Mouse (Mus musculus): ENCODE measurements around the gene Carns1. TPM values are rescaled to one million over a fixed set of nuclear protein-coding genes. Genes with fewer than 3 reads are reported as not detected.

Gene Carns1
- polyA plus RNA-seq, 1 experiment from 2014 or later, result 3.3 TPM

- DNase-seq (ENCODE audit: low spot score) (no peak), ATAC-seq (ENCODE audit: low FRiP score) (no peak)
- 96% methylated on average over 8 of the region's 8 CpGs for WGBS
- no peak overlapping the region for H3K9ac ChIP-seq (ENCODE audit: low read depth, low read length)
- H3K4me2 ChIP-seq (replicated peaks; ENCODE audit: low read depth, low read length), result no peak overlapping the region
- H3K27ac ChIP-seq (ENCODE audit: low read depth, low read length), result no peak overlapping the region
- no peak overlapping the region for H3K4me3 ChIP-seq (ENCODE audit: low read depth, low read length)
- peaks cover 10% of the 10 kb centered on the region; the same call in 1 of the 2 replicates for H3K36me3 ChIP-seq (ENCODE audit: control insufficient read depth, insufficient read depth, low read length)
- no peaks in the 10 kb centered on the region for H3K27me3 ChIP-seq (ENCODE audit: control insufficient read depth, insufficient read depth, low read length)
- no peaks in the 10 kb centered on the region for H3K9me3 ChIP-seq (ENCODE audit: control insufficient read depth, low read length)
- peaks cover 5% of the 10 kb centered on the region; the same call in 1 of the 2 replicates for H3K4me1 ChIP-seq (replicated peaks; ENCODE audit: control insufficient read depth, insufficient read depth, low read length)
Observed at GRCm38 (mm10) chr19:4159049-4159448, 16.2 kb downstream of the Carns1 start.

GRCm38 (mm10) chr19:4156771-4157170, 18.5 kb downstream of the Carns1 start:
- H3K4me3 ChIP-seq (ENCODE audit: low read depth, low read length), result no peak overlapping the region

GRCm38 (mm10) chr19:4156073-4156579, 19.2 kb downstream of the Carns1 start:
- Histone ChIP-seq H3K4me2 (replicated peaks; ENCODE audit: low read depth, low read length) (no peak overlapping the region), H3K9ac (ENCODE audit: low read depth, low read length) (no peak overlapping the region), H3K9me3 (ENCODE audit: control insufficient read depth, low read length) (no peaks in the 10 kb centered on the region), H3K27ac (ENCODE audit: low read depth, low read length) (peak overlapping the region; percentile 58; the same call in 1 of the 2 replicates), H3K36me3 (ENCODE audit: control insufficient read depth, insufficient read depth, low read length) (peaks cover 10% of the 10 kb centered on the region; the same call in 1 of the 2 replicates), H3K4me3 (ENCODE audit: low read depth, low read length) (no peak overlapping the region), H3K4me1 (replicated peaks; ENCODE audit: control insufficient read depth, insufficient read depth, low read length) (no peaks in the 10 kb centered on the region), H3K27me3 (ENCODE audit: control insufficient read depth, insufficient read depth, low read length) (no peaks in the 10 kb centered on the region)
- ATAC-seq (ENCODE audit: low FRiP score) (no peak), DNase-seq (ENCODE audit: low spot score) (no peak)
- 71% methylated on average over 20 of the region's 20 CpGs for WGBS

More at GRCm38 (mm10) chr19:4156771-4157170, 18.5 kb downstream of the Carns1 start:
- no peak for DNase-seq (ENCODE audit: low spot score)
- peaks cover 10% of the 10 kb centered on the region; the same call in 1 of the 2 replicates for H3K36me3 ChIP-seq (ENCODE audit: control insufficient read depth, insufficient read depth, low read length)
- ATAC-seq (ENCODE audit: low FRiP score), result no peak
- H3K4me2 ChIP-seq (replicated peaks; ENCODE audit: low read depth, low read length), result no peak overlapping the region
- H3K9ac ChIP-seq (ENCODE audit: low read depth, low read length), result no peak overlapping the region
- H3K27me3 ChIP-seq (ENCODE audit: control insufficient read depth, insufficient read depth, low read length), result no peaks in the 10 kb centered on the region
- H3K9me3 ChIP-seq (ENCODE audit: control insufficient read depth, low read length), result no peaks in the 10 kb centered on the region
- H3K4me1 ChIP-seq (replicated peaks; ENCODE audit: control insufficient read depth, insufficient read depth, low read length), result no peaks in the 10 kb centered on the region
- 94% methylated on average over 12 of the region's 12 CpGs for WGBS
- no peak overlapping the region for H3K27ac ChIP-seq (ENCODE audit: low read depth, low read length)

- DNase-seq (ENCODE audit: low spot score) (no peak), ATAC-seq (ENCODE audit: low FRiP score) (0 out of 2 replicates have a peak, but pooled peaks have one; percentile 5)
- no peaks in the 10 kb centered on the region for H3K27me3 ChIP-seq (ENCODE audit: control insufficient read depth, insufficient read depth, low read length)
- no peaks in the 10 kb centered on the region for H3K4me1 ChIP-seq (replicated peaks; ENCODE audit: control insufficient read depth, insufficient read depth, low read length)
- H3K27ac ChIP-seq (ENCODE audit: low read depth, low read length), result peak overlapping the region; percentile 58; the same call in 1 of the 2 replicates
- 0 out of 2 replicates have a peak, but pooled peaks cover 6% of the 10 kb centered on the region for H3K36me3 ChIP-seq (ENCODE audit: control insufficient read depth, insufficient read depth, low read length)
- no peaks in the 10 kb centered on the region for H3K9me3 ChIP-seq (ENCODE audit: control insufficient read depth, low read length)
- H3K9ac ChIP-seq (ENCODE audit: low read depth, low read length), result no peak overlapping the region
- WGBS, result 70% methylated on average over 6 of the region's 6 CpGs
- no peak overlapping the region for H3K4me3 ChIP-seq (ENCODE audit: low read depth, low read length)
- no peak overlapping the region for H3K4me2 ChIP-seq (replicated peaks; ENCODE audit: low read depth, low read length)
Observed at GRCm38 (mm10) chr19:4155223-4156072, 19.8 kb downstream of the Carns1 start.

GRCm38 (mm10) chr19:4154437-4155222, 20.6 kb downstream of the Carns1 start:
- 0 out of 2 replicates have a peak, but pooled peaks cover 8% of the 10 kb centered on the region for H3K36me3 ChIP-seq (ENCODE audit: control insufficient read depth, insufficient read depth, low read length)
- ATAC-seq (ENCODE audit: low FRiP score) (no peak), DNase-seq (ENCODE audit: low spot score) (no peak)
- 82% methylated on average over 13 of the region's 13 CpGs for WGBS
- no peaks in the 10 kb centered on the region for H3K4me1 ChIP-seq (replicated peaks; ENCODE audit: control insufficient read depth, insufficient read depth, low read length)
- no peak overlapping the region for H3K4me2 ChIP-seq (replicated peaks; ENCODE audit: low read depth, low read length)
- no peak overlapping the region for H3K4me3 ChIP-seq (ENCODE audit: low read depth, low read length)
- no peak overlapping the region for H3K27ac ChIP-seq (ENCODE audit: low read depth, low read length)
- H3K9me3 ChIP-seq (ENCODE audit: control insufficient read depth, low read length), result no peaks in the 10 kb centered on the region
- no peak overlapping the region for H3K9ac ChIP-seq (ENCODE audit: low read depth, low read length)
- H3K27me3 ChIP-seq (ENCODE audit: control insufficient read depth, insufficient read depth, low read length), result no peaks in the 10 kb centered on the region

GRCm38 (mm10) chr19:4153232-4153654, 22.0 kb downstream of the Carns1 start, which contains the start of gene Ptprcap:
Gene Ptprcap (plus strand): TSS chr19:4153604.
- H3K4me2 ChIP-seq (replicated peaks; ENCODE audit: low read depth, low read length), result no peak within 1 kb of the TSS
- no peaks in the 10 kb centered on the region for H3K9me3 ChIP-seq (ENCODE audit: control insufficient read depth, low read length)
- H3K27me3 ChIP-seq (ENCODE audit: control insufficient read depth, insufficient read depth, low read length), result no peaks in the 10 kb centered on the region
- no peak for DNase-seq (ENCODE audit: low spot score)
- no peak for ATAC-seq (ENCODE audit: low FRiP score)
- H3K36me3 ChIP-seq (ENCODE audit: control insufficient read depth, insufficient read depth, low read length), result 0 out of 2 replicates have a peak, but pooled peaks cover 4% of the 10 kb centered on the region
- H3K9ac ChIP-seq (ENCODE audit: low read depth, low read length), result 0 out of 2 replicates have a peak within 1 kb of the TSS, but pooled peaks have one; percentile 7
- peaks cover 6% of the 10 kb centered on the region for H3K4me1 ChIP-seq (replicated peaks; ENCODE audit: control insufficient read depth, insufficient read depth, low read length)
- H3K4me3 ChIP-seq (ENCODE audit: low read depth, low read length), result no peak within 1 kb of the TSS
- WGBS, result 80% methylated on average over 11 of the region's 11 CpGs
- no peak within 1 kb of the TSS for H3K27ac ChIP-seq (ENCODE audit: low read depth, low read length)

- H3K4me2 ChIP-seq (replicated peaks; ENCODE audit: low read depth, low read length), result no peak overlapping the region
- peaks cover 8% of the 10 kb centered on the region for H3K4me1 ChIP-seq (replicated peaks; ENCODE audit: control insufficient read depth, insufficient read depth, low read length)
- 0 out of 2 replicates have a peak, but pooled peaks cover 4% of the 10 kb centered on the region for H3K36me3 ChIP-seq (ENCODE audit: control insufficient read depth, insufficient read depth, low read length)
- no peak for DNase-seq (ENCODE audit: low spot score)
- H3K27me3 ChIP-seq (ENCODE audit: control insufficient read depth, insufficient read depth, low read length), result no peaks in the 10 kb centered on the region
- no peak overlapping the region for H3K4me3 ChIP-seq (ENCODE audit: low read depth, low read length)
- no peak for ATAC-seq (ENCODE audit: low FRiP score)
- H3K27ac ChIP-seq (ENCODE audit: low read depth, low read length), result no peak overlapping the region
- WGBS, result 91% methylated on average over 8 of the region's 8 CpGs
- no peaks in the 10 kb centered on the region for H3K9me3 ChIP-seq (ENCODE audit: control insufficient read depth, low read length)
- no peak overlapping the region for H3K9ac ChIP-seq (ENCODE audit: low read depth, low read length)
Observed at GRCm38 (mm10) chr19:4152445-4153231, 22.6 kb downstream of the Carns1 start.

- no peak for DNase-seq (ENCODE audit: low spot score)
- peaks cover 8% of the 10 kb centered on the region for H3K4me1 ChIP-seq (replicated peaks; ENCODE audit: control insufficient read depth, insufficient read depth, low read length)
- no peak overlapping the region for H3K4me2 ChIP-seq (replicated peaks; ENCODE audit: low read depth, low read length)
- H3K27me3 ChIP-seq (ENCODE audit: control insufficient read depth, insufficient read depth, low read length), result no peaks in the 10 kb centered on the region
- 0 out of 2 replicates have a peak, but pooled peaks cover 4% of the 10 kb centered on the region for H3K36me3 ChIP-seq (ENCODE audit: control insufficient read depth, insufficient read depth, low read length)
- no peak overlapping the region for H3K9ac ChIP-seq (ENCODE audit: low read depth, low read length)
- H3K9me3 ChIP-seq (ENCODE audit: control insufficient read depth, low read length), result no peaks in the 10 kb centered on the region
- no peak overlapping the region for H3K4me3 ChIP-seq (ENCODE audit: low read depth, low read length)
- WGBS, result 90% methylated on average over 5 of the region's 5 CpGs
- ATAC-seq (ENCODE audit: low FRiP score), result no peak
- H3K27ac ChIP-seq (ENCODE audit: low read depth, low read length), result no peak overlapping the region
Observed at GRCm38 (mm10) chr19:4151898-4152297, 23.4 kb downstream of the Carns1 start.
